Mouse (Mus musculus): ENCODE measurements around the gene Prph2.

- TF ChIP-seq CTCF (IDR thresholded peaks at IDR 0.05; ENCODE audit: borderline replicate concordance, insufficient read depth, low read length) (no peak), POLR2A (IDR thresholded peaks at IDR 0.05; ENCODE audit: low read depth, low read length) (no peak)
Observed at GRCm38 (mm10) chr17:46910186-46910585, at the start of gene Prph2.

Data from embryonic fibroblast, embryonic 13.5 days (primary cell).